Mouse (Mus musculus) forebrain, postnatal 0 days (tissue): ENCODE data around the gene Ttc6. TPM values are rescaled to one million over a fixed set of nuclear protein-coding genes. Genes with fewer than 3 reads are reported as not detected.

Experiments used
- ATAC-seq: fragments of 200-750 bp; cut with Nextera tagmentation; 2 replicates; pipeline ENCODE4 v1.8.0; 2017; ENCODE audit warnings: mild to moderate bottlenecking, moderate library complexity
- DNase-seq: peaks from one replicate; pipeline ENCODE4 v3.0.0-alpha.2; 2015
- H3K27ac ChIP-seq: fragments of 300-500 bp; sonication (generic); 2 replicates; pipeline ENCODE4 v1.5.1; 2014; ENCODE audit warnings: low read depth, mild to moderate bottlenecking, antibody characterized with exemption, low read length, moderate library complexity, mixed read lengths
- H3K27me3 ChIP-seq: fragments of 300-500 bp; sonication (generic); 2 replicates; pipeline ENCODE4 v1.6.1; 2014; ENCODE audit warnings: mild to moderate bottlenecking, low read length, mixed read lengths; ENCODE audit not compliant: insufficient read depth
- H3K36me3 ChIP-seq: fragments of 300-500 bp; sonication (generic); 2 replicates; pipeline ENCODE4 v1.6.1; 2014; ENCODE audit warnings: mild to moderate bottlenecking, moderate library complexity; ENCODE audit not compliant: insufficient read depth
- H3K4me1 ChIP-seq: fragments of 300-500 bp; sonication (generic); 2 replicates; pipeline ENCODE4 v1.6.1; 2014; ENCODE audit warnings: antibody characterized with exemption; ENCODE audit not compliant: insufficient read depth
- H3K4me2 ChIP-seq: fragments of 300-500 bp; sonication (generic); 2 replicates; pipeline ENCODE4 v1.6.1; 2014; ENCODE audit warnings: low read depth, mild to moderate bottlenecking, moderate library complexity
- H3K4me3 ChIP-seq: fragments of 300-500 bp; sonication (generic); 2 replicates; pipeline ENCODE4 v1.5.1; 2014; ENCODE audit warnings: low read depth, low read length, mixed read lengths
- H3K9ac ChIP-seq: fragments of 300-500 bp; sonication (generic); 2 replicates; pipeline ENCODE4 v1.6.1; 2014; ENCODE audit warnings: mild to moderate bottlenecking
- H3K9me3 ChIP-seq: fragments of 300-500 bp; sonication (generic); 2 replicates; pipeline ENCODE4 v1.6.1; 2016; ENCODE audit warnings: low read length
- CTCF ChIP-seq: sonication (generic); IDR thresholded peaks from 2 replicates; pipeline ENCODE4 v1.5.1; 2016; ENCODE audit warnings: antibody characterized with exemption, control low read depth, low read depth
- WGBS: fragments of 180-500 bp; shearing (Covaris S2); extraction: QIAGEN DNeasy Blood & Tissue Kit; methylation state at CpG from one replicate; pipeline ENCODE4 v1.1.7; 2014; 5-methylcytosine and 5-hydroxymethylcytosine counted together
- polyA plus RNA-seq: library from polyadenylated mRNA; unstranded; fragments of >200 nt; fragmentation: Nextera tagmentation; extraction: Ambion mirVana; gene quantifications from 2 replicates; pipeline ENCODE4 v1.2.1, GENCODE M21; 2015
- total RNA-seq: library from RNA; depleted of rRNA; stranded (reverse); fragments of >200 nt; gene quantifications from 2 replicates; pipeline ENCODE4 v1.2.3, GENCODE M21; 2014; rRNA removed

Gene Ttc6
- total and polyA plus RNA-seq, 2 experiments from 2014 or later: 0.74 to 1.2 TPM

DNA sequence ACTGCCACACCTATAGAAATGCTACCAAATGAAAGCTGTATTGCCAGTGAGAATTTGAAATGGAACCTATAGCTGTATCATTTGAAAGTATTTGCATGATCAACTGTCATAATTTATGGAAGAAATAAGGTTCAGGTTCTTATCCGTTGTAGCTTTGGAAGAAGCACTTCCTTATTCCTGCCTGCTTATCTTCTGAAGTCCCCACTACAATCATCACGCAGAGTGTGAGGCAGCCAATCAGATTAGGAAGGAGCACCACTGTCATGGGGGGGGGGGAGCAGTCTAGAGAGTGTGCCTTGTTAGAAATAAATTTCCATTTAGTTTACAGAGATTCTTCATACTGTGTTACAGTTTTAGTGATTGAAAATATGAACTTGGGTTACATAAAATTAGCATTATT is 108.5 kb downstream of the Ttc6 start:
- TF ChIP-seq CTCF: no peak
- no peaks in the 10 kb centered on the region for H3K27me3 ChIP-seq
- no peak overlapping the region for H3K4me3 ChIP-seq
- DNase-seq: no peak
- 84% methylated on average over 2 of the region's 2 CpGs for WGBS
- no peak overlapping the region for H3K9ac ChIP-seq
- no peak overlapping the region for H3K4me2 ChIP-seq
- ATAC-seq: no peak
- H3K27ac ChIP-seq: no peak overlapping the region
- no peaks in the 10 kb centered on the region for H3K4me1 ChIP-seq
- H3K9me3 ChIP-seq: no peaks in the 10 kb centered on the region
- no peaks in the 10 kb centered on the region for H3K36me3 ChIP-seq

DNA sequence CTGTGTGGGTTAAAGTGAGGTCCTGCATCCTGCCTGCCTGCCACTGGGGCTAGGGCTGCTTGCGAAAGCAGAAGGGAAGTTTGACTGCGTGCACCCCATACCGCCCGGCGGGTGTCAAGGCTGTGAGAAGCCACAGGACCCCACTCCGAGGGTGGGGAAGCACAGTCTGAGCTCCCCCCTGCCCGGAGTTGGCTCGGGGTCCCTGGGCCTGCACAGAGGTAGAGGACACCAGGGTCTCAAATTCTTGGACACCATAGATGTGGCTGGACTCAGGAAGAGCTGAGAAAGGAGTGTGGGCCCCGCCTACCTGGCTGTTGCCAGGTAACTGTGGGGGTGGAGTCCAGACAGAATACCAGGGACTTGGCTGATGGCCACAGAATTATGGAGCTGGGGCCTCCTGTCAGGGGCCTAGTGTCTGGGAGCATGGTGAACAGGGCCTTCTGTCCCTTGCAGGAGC is 121.1 kb downstream of the Ttc6 start:
- Histone ChIP-seq H3K4me1 (no peaks in the 10 kb centered on the region), H3K9me3 (no peaks in the 10 kb centered on the region), H3K27ac (no peak overlapping the region), H3K4me3 (no peak overlapping the region), H3K27me3 (no peaks in the 10 kb centered on the region), H3K4me2 (no peak overlapping the region), H3K36me3 (no peaks in the 10 kb centered on the region), H3K9ac (no peak overlapping the region)
- DNase-seq (no peak), ATAC-seq (no peak)
- WGBS: 43% methylated on average over 9 of the region's 9 CpGs
- no peak for TF ChIP-seq CTCF

DNA sequence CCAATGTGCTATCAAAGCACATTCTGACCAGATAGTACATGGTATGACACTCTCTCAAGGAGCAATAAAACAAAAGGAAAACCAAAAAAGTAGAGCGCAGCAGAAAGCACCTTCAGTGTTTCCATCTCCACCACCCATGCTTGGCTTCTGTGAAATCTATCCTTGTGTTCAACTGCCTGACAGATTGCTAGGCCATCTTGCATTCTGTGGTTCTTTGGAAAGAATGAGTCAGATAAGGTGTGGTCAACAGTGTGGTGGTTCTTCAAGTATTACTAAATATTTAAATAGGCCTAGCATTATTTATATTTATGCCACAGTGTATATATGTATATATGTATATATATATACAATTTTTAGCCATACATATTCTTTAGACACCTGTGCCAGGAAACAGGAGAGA is 146.1 kb downstream of the Ttc6 start:
- no peaks in the 10 kb centered on the region for H3K36me3 ChIP-seq
- H3K4me1 ChIP-seq: no peaks in the 10 kb centered on the region
- no peaks in the 10 kb centered on the region for H3K27me3 ChIP-seq
- ATAC-seq: no peak
- H3K4me3 ChIP-seq: no peak overlapping the region
- WGBS: 96% methylated on average over 1 of the region's 1 CpGs
- H3K27ac ChIP-seq: no peak overlapping the region
- no peak overlapping the region for H3K9ac ChIP-seq
- H3K4me2 ChIP-seq: no peak overlapping the region
- H3K9me3 ChIP-seq: no peaks in the 10 kb centered on the region
- TF ChIP-seq CTCF: no peak
- no peak for DNase-seq

DNA sequence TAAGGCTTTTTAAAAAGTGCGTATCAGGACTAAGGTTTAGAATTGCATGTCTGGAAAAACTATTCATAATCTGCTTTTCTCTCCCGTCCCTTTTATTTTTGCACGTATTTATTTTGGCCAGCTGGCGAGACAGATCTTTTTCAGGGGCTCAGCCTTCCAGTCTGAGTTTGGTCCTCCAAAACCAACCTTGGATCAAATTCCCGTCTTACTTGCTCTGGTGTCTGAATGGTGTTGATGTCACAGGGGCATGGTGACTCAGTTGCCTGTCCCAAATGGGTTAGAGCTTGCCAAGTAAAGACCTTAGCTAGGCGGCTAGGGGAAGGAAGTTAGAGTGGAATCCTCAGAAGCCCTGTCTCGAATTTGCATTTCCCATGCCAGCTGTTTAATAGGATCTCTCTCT is 200.8 kb downstream of the Ttc6 start:
- Histone ChIP-seq H3K9ac (no peak overlapping the region), H3K4me3 (no peak overlapping the region), H3K9me3 (no peaks in the 10 kb centered on the region), H3K27ac (no peak overlapping the region), H3K27me3 (no peaks in the 10 kb centered on the region), H3K4me1 (no peaks in the 10 kb centered on the region), H3K36me3 (no peaks in the 10 kb centered on the region), H3K4me2 (no peak overlapping the region)
- DNase-seq: no peak
- WGBS: 80% methylated on average over 7 of the region's 7 CpGs
- no peak for TF ChIP-seq CTCF
- ATAC-seq: no peak

DNA sequence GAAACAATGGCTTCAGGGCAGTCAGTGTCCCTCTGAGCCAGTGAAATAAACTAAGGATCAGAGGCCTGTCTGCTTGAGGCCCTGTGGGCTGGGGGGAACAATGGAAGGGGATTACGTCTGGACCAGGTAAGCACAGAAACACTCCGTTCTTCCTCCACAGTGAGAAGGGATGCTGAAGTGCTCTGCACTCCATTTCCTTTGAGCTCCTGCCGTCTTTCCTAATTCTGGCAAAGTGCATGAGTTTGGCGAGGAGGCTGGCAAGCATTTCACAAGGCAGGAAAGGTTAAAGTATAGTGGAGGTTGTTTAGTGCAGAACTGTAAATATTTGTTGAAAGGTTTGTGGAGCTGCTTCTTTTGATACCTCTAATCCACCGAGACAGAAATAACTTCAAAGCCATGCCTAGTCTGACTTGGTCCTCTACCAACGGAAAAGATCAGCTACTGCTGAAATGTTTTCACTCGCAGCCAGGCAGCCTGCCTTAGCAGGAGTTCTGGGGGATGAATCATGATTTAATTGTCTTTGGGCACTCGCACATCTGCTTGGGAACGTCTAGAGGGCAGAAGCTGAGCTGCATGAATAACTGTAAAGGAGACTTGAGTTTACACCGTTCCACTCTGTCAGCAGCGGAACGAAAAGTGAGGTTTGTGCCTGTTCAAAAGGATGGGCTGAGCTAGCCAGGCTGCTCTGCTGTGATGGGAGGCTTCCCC is 212.5 kb downstream of the Ttc6 start:
- Histone ChIP-seq H3K27me3 (no peaks in the 10 kb centered on the region), H3K27ac (no peak overlapping the region), H3K4me1 (no peaks in the 10 kb centered on the region; the same call in 1 of the 2 replicates), H3K9me3 (no peaks in the 10 kb centered on the region), H3K9ac (no peak overlapping the region), H3K36me3 (no peaks in the 10 kb centered on the region), H3K4me2 (peak overlapping the region; percentile 24), H3K4me3 (no peak overlapping the region)
- ATAC-seq (peak; percentile 58), DNase-seq (peak; percentile 24)
- TF ChIP-seq CTCF: no peak
- 6% methylated on average over 12 of the region's 12 CpGs for WGBS

DNA sequence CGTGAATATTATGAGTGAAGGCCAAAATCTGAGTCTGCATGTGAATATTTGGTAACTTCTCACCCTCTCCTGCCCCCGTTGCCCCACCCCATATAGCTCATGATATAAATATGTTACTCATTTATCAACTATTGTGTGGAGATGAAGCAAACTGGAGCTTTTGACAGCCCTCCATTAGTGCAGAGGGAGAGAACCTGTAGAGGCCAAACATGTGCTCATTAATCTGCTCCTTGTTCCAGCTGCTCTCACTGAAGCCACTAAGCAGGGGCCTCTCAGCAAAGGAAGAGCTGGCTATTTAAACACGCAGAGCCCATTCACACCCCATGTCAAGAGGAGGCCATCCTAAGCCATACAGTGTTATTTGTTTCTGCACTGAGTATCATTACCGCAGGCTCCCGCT is 218.0 kb downstream of the Ttc6 start:
- H3K4me2 ChIP-seq: no peak overlapping the region
- no peak for ATAC-seq
- H3K36me3 ChIP-seq: no peaks in the 10 kb centered on the region
- no peak overlapping the region for H3K27ac ChIP-seq
- DNase-seq: no peak
- H3K9ac ChIP-seq: no peak overlapping the region
- no peak overlapping the region for H3K4me3 ChIP-seq
- no peaks in the 10 kb centered on the region for H3K4me1 ChIP-seq
- TF ChIP-seq CTCF: no peak
- H3K9me3 ChIP-seq: no peaks in the 10 kb centered on the region
- no peaks in the 10 kb centered on the region for H3K27me3 ChIP-seq
- WGBS: 50% methylated on average over 5 of the region's 5 CpGs

DNA sequence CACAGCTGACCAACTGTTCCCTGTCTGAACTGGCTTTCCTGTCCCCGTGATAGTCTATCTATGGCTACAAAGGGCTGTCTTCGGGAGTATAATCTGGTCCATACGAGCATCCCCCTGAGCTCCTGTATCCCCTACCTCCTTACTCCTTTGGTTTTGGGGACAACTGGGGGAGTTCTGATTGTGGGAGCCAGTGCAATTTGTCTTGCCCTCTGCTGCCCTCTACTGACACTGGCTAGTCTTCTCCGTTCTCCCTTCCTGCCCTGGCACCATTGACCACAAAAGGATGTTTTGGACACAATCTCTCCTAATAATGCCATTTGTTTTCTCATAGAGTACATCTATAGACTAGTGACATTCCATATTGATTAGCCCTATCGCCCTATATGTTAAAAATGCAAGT is 223.6 kb downstream of the Ttc6 start:
- Histone ChIP-seq H3K4me1 (no peaks in the 10 kb centered on the region), H3K27me3 (no peaks in the 10 kb centered on the region), H3K36me3 (no peaks in the 10 kb centered on the region), H3K4me2 (no peak overlapping the region), H3K4me3 (no peak overlapping the region), H3K27ac (no peak overlapping the region), H3K9me3 (no peaks in the 10 kb centered on the region), H3K9ac (no peak overlapping the region)
- ATAC-seq (no peak; the same call in 1 of the 2 replicates), DNase-seq (peak; percentile 30)
- peak; percentile 65 for TF ChIP-seq CTCF
- 24% methylated on average over 5 of the region's 5 CpGs for WGBS

Other genes with a start within 250 kb of the Ttc6 start
- gene Foxa1, start 17.2 kb upstream of the Ttc6 start, total RNA-seq: 0.08 and 1.2 TPM in 2 replicates
- gene Foxa1, start 17.2 kb upstream of the Ttc6 start, polyA plus RNA-seq: 0.23 and 0.36 TPM in 2 replicates